Mouse (Mus musculus) kidney, postnatal 36 days (tissue): ENCODE measurements at regions not wholly inside any gene's neighbourhood (a gene's known extent, or its start where the extent isn't known, plus 50 kb on each side); places are given as distances from the start of the nearest gene placed in this dataset.

Experiments
- DNase-seq, 2 experiments: peaks; one replicate each; pipeline ENCODE4 v3.0.0; 2021 to 2022; ENCODE audit warnings: mixed read lengths in 2 of 2

GRCm38 (mm10) chr5:118316310-118317017 lies 71.4 kb downstream of the 2410131K14Rik start:
- DNase-seq, result no peak

DNA sequence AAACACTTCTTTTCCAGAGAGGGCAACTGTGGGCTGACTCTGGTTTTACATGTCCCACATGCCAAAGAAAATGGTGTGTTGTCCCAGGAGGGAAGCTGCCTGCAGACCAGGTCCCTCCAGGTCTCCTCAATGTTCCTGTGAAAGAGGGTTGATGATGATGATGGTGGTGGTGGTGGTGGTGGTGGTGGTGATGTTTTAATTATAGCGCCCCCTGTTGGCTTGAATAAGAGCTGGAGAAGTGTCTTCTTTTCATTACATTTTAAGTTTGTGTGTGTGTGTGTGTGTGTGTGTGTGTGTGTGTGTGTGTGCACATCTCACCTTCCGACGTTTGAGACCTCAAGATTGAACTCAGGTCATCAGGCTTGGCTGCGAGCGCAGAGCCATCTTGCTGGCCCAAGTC lies 73.0 kb downstream of the 2410131K14Rik start:
- no peak for DNase-seq

DNA sequence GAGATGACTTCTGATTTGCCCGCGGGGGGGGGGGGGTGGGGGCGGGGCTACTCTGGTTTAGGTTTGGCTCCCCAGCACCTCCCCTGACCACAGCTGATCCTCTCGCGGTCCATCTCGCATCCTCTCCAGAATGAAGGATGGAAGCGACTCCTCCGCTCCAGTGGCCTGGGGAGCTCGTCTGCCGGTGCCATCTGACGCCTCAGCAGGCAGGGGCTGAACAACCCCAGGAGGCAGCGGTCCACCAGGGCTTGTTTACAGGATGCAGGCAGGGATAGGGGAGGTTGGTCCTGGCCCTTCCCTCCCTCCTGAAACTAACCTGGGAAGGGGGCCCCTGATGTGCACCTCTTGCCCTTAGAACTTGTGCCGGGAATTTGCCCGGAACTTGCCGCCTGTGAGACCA lies 73.9 kb downstream of the 2410131K14Rik start:
- no peak for DNase-seq

- DNase-seq, result no peak
These were observed 76.9 kb downstream of the 2410131K14Rik start for GRCm38 (mm10) chr5:118321719-118322455.

GRCm38 (mm10) chr5:118323151-118323550 lies 78.1 kb downstream of the 2410131K14Rik start:
- DNase-seq, result no peak

DNA sequence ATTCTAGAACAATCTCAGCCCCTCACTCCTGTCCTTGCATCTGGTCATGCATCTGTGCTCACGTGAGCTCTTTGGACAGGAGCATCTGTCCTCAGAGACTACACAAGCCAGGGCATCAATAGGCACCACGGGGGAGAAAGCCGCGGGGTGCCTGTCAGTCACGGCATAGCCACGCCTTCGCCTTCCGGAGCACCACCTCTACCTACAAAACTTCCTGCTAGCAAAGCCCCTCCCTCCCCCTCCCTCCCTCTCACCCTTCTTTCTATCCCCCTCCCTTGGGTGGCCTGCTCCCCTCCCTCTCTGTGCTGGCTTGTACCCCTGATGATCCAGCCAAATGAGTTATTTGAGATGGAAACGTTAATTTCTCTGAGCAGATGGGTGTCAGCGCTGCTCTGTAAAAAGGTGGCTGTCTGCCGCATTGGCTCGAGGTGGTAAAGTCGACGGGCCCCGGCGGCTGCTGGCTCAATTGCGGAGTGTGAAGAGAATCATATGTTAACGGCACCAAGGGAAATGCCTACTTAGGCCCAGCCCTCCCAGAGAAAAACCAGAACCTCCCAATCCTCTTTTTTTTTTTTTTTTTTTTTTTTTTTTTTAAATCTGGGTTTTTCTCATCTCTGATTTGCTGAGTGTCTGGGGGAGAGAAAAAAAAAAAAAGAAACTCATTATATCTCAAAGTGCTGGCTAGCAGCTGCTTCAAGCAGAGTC lies 82.0 kb downstream of the 2410131K14Rik start:
- DNase-seq, result peak in 1 of 2 experiments; percentile 48

DNA sequence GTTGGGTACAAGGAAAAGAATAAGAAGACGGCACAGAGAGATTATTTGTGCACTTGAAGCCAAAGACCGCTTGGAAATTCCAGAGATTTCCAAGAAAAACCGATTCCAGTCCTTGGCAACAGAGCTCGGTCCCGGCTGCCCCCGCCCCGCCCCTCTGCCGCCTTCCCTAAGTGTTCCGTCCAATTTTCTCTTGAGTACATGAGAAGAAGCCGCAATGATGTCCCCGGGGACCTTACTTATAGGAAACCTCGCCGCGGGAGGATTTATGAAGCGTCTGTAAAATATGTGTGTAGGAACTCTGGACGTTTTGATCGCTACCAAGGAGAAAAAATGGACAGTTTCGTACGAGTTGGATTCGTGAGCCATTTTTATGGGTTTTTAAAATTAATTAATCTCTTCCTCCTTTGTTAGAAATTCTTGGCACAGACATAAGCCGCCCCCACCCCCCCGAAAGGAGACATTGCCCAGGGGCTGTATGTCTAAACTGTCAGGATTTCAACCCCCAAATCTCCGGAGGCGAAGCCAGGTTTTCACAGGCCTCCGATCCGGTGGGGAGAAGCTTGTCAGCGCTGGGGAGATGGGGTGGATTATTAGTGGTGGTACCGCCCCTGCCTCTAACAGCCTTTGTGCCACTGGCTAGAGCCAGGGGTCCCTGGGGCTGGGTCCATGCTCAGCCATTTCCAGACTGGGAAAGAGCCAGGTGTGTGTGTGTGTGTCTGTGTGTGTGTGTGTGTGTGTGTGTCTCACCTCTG lies 83.1 kb downstream of the 2410131K14Rik start:
- peak; percentile 54 to 76 for DNase-seq

DNA sequence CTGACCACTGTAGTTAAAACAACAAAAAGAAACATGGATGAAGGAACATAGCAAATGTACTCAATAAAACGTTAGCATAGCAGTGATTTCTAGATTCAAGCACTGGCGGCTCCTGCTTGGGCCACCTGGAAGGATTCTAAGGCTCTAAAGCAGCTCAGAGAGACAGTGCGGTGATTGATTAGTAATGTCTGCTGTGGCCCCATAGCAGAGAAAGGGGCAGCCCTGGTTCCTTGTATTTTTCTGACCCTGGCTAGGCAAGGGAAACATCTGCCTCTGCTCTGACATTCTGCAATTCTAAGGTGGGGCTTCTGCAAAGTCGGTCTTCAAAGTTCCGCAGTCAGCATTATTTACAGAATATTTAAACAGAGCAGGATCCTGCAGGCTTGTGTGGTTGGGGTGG lies 84.1 kb downstream of the 2410131K14Rik start:
- no peak for DNase-seq

DNA sequence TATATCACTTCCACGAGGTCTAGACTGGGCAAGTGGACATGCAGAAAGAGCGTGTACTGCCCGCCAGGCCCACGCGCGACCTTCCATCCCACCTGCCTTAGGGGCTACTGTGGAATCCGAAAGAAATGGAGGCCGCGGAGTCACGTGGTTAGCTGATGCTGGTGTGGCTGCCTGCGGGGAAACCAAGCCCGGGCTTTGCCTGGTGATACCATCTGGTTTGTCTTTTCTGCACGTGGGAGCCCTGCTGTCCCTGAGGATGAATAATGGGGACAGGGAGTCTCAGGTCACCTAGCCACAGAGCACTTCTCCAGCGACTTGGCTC lies 86.2 kb downstream of the 2410131K14Rik start:
- DNase-seq, result no peak

DNA sequence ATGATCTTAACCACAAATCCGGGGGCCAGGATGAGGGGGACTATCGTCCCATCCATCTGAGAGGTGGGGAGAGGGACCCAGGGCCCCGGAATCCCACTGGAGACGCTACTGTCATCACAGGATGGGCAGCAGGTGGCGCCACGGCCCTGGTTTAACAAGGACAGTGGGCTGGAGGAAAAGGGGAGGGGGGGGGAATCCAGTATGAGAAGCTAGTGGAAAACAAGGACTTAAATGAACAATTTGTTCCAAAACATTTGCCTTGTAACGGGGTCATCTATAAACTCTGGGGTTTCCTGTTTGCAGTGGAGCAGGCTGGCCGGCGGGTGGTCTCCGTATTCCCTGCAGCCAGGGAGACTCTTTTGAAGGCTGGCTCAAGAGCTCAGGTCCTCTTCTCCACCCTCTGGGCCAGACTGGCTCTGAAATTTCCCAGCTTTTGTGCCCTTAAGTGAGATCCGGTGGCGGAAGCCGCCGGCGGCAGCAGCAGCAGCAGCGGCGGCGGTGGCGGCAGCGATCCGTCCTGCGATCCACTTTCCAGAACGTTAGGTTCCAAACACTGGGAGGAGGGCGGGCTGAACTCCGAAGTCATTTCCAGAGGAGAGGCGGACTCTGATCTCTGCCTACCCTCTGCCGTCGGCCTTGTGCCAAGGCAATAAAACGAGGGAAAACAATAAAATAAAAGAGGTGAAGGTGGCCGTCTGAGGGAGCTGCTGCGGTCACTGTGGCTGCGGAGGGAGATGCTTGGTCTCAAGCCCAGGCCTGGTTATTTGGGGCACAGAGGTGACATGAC lies 86.8 kb downstream of the 2410131K14Rik start:
- peak; percentile 93 to 94 for DNase-seq

- no peak for DNase-seq
These were observed 89.0 kb downstream of the 2410131K14Rik start for GRCm38 (mm10) chr5:118334054-118334453.

DNA sequence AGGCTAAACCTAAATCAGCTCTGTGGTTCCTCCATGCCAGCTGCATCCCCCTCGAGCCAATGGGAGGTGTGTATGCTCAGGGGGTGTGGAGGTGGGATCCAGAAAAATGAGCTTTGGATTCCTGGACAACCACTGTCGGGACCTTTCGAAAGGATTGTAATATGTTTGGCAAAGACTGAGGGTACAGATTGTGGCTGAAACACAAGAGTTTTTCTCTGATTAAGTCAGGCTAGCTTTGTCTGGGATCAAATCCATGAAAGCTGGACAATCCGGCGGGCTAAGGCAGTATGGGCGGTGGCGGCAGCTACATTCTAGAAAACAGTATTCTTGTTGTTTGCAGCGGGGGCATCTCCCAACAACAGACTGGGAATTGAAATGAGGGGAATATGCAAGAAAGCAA lies 93.2 kb downstream of the 2410131K14Rik start:
- DNase-seq, result no peak

GRCm38 (mm10) chr5:118339676-118340661 lies 94.9 kb downstream of the 2410131K14Rik start:
- peak; percentile 89 to 93 for DNase-seq

- no peak for DNase-seq
These were observed 98.7 kb downstream of the 2410131K14Rik start for GRCm38 (mm10) chr5:118343444-118344320.

DNA sequence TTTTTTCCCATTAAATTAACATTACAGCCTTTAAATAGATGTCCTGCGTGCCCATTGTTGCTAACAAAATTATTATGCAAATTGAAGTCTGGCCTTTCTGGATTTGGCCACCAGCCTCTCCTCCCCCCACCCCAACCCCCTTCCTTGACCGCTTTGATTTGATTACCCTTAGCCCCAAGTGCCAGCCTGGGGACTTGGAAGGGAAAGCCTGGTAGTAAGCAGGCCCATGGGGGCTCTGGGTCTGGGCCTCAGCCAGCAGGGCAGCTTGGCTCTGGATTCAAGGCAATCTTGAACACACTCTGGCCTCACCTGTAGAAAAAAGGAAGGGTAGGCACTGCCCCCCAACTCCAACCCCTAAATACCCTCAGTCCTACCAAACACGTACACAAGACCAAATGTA lies 100.2 kb downstream of the 2410131K14Rik start:
- DNase-seq, result no peak

- DNase-seq, result no peak
These were observed 104.0 kb downstream of the 2410131K14Rik start for GRCm38 (mm10) chr5:118349057-118349456.

- DNase-seq, result no peak
These were observed 106.3 kb downstream of the 2410131K14Rik start for GRCm38 (mm10) chr5:118351301-118351700.

GRCm38 (mm10) chr5:118352142-118352541 lies 107.1 kb downstream of the 2410131K14Rik start:
- DNase-seq, result no peak

DNA sequence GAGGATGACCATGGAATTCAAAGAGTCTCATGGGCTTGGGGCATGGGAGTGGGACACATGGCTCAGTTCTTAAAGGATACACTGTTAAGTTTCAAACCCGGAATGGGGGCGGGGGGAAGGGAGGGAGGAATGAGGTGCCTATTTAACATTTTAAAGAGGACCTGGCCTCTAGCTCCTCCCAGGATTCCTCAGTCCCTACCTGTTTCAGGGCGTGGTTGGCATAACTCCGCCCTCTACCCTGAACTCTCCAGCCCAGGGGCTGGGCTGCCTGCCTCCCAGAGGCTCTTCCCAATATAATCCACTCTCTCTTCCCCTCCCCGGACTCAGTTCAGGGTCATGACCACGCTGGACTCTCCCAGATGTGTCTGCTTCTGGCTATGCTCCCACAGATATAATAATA lies 108.0 kb downstream of the 2410131K14Rik start:
- no peak for DNase-seq

GRCm38 (mm10) chr5:118353689-118354088 lies 108.7 kb downstream of the 2410131K14Rik start:
- no peak for DNase-seq
